Mouse (Mus musculus) cerebellum, adult 2 months (tissue): ENCODE measurements around the gene Sdk2. TPM values are rescaled to one million over a fixed set of nuclear protein-coding genes. Genes with fewer than 3 reads are reported as not detected.

Experiments
- DNase-seq, 2 experiments: peaks; one replicate each; pipeline ENCODE4 v3.0.0; 2021
- H3K27ac ChIP-seq: fragments of 200-500 bp; 2 replicates; pipeline ENCODE4 v1.5.1; 2012; ENCODE audit warnings: low read length, control low read depth, inconsistent platforms; ENCODE audit not compliant: insufficient read depth
- H3K27me3 ChIP-seq: fragments of 200-500 bp; 2 replicates; pipeline ENCODE4 v1.6.1; 2012; ENCODE audit warnings: inconsistent platforms, mild to moderate bottlenecking, low read length, moderate library complexity; ENCODE audit not compliant: control insufficient read depth, insufficient read depth
- H3K4me1 ChIP-seq: fragments of 200-500 bp; 2 replicates; pipeline ENCODE4 v1.6.1; 2011; ENCODE audit warnings: low read length; ENCODE audit not compliant: control insufficient read depth, insufficient read depth
- H3K4me3 ChIP-seq: fragments of 200-500 bp; replicated peaks from 2 replicates; pipeline ENCODE3; 2011; ENCODE audit warnings: mild to moderate bottlenecking, low read depth, low read length, control low read depth; ENCODE audit not compliant: insufficient read depth
- CTCF ChIP-seq: fragments of 200-500 bp; IDR thresholded peaks from 2 replicates; pipeline ENCODE4 v1.5.1; 2011; ENCODE audit warnings: low read depth, mild to moderate bottlenecking, control low read depth, low read length, moderate library complexity, borderline replicate concordance; ENCODE audit not compliant: insufficient read depth
- POLR2A ChIP-seq: fragments of 200-500 bp; IDR thresholded peaks from 2 replicates; pipeline ENCODE4 v1.6.1; 2011; ENCODE audit warnings: low read length, control low read depth, borderline replicate concordance; ENCODE audit not compliant: insufficient read depth
- WGBS: fragments of 180-500 bp; shearing (Covaris S2); methylation state at CpG from one replicate; pipeline ENCODE4 v1.1.7; 2018; 5-methylcytosine and 5-hydroxymethylcytosine counted together
- polyA plus RNA-seq: library from polyadenylated mRNA; depleted of rRNA; stranded (reverse); fragments of >200 nt; gene quantifications from 2 replicates; pipeline ENCODE4 v1.2.3, GENCODE M21; 2012

Sdk2 gene
- polyA plus RNA-seq, 1 experiment = 3.1 TPM

GRCm38 (mm10) chr11:113971609-113972516 lies 95.0 kb downstream of the Sdk2 start:
- H3K4me3 ChIP-seq = no peak overlapping the region
- H3K27me3 ChIP-seq = no peaks in the 10 kb centered on the region
- WGBS = 16% methylated on average over 19 of the region's 19 CpGs
- peaks cover 5% of the 10 kb centered on the region for H3K4me1 ChIP-seq
- TF ChIP-seq CTCF = no peak
- no peak for DNase-seq
- no peak overlapping the region for H3K27ac ChIP-seq

- 78% methylated on average over 2 of the region's 2 CpGs for WGBS
- no peaks in the 10 kb centered on the region for H3K27me3 ChIP-seq
- no peak for TF ChIP-seq CTCF
- TF ChIP-seq POLR2A = no peak
Measured at GRCm38 (mm10) chr11:113970026-113970425, 96.8 kb downstream of the Sdk2 start.

GRCm38 (mm10) chr11:113965214-113965613 lies 101.6 kb downstream of the Sdk2 start:
- TF ChIP-seq CTCF = no peak
- TF ChIP-seq POLR2A = no peak
- Histone ChIP-seq H3K27me3 (no peaks in the 10 kb centered on the region), H3K27ac (no peak overlapping the region), H3K4me3 (no peak overlapping the region), H3K4me1 (no peaks in the 10 kb centered on the region)
- no peak for DNase-seq
- 58% methylated on average over 1 of the region's 1 CpGs for WGBS

More at GRCm38 (mm10) chr11:113970026-113970425, 96.8 kb downstream of the Sdk2 start:
- DNase-seq = no peak
- no peak overlapping the region for H3K4me3 ChIP-seq
- H3K4me1 ChIP-seq = peaks cover 5% of the 10 kb centered on the region
- H3K27ac ChIP-seq = no peak overlapping the region

GRCm38 (mm10) chr11:113962751-113963150 lies 104.1 kb downstream of the Sdk2 start:
- H3K4me3 ChIP-seq = no peak overlapping the region
- DNase-seq = no peak
- H3K27ac ChIP-seq = no peak overlapping the region
- no peaks in the 10 kb centered on the region for H3K4me1 ChIP-seq
- H3K27me3 ChIP-seq = no peaks in the 10 kb centered on the region
- TF ChIP-seq CTCF (no peak), POLR2A (no peak)
- WGBS = 56% methylated on average over 3 of the region's 3 CpGs

GRCm38 (mm10) chr11:113951616-113951988 lies 115.2 kb downstream of the Sdk2 start:
- 7% methylated on average over 15 of the region's 15 CpGs for WGBS
- Histone ChIP-seq H3K27ac (no peak overlapping the region), H3K4me1 (peaks cover 11% of the 10 kb centered on the region), H3K27me3 (no peaks in the 10 kb centered on the region; the same call in 1 of the 2 replicates), H3K4me3 (no peak overlapping the region)
- no peak for TF ChIP-seq CTCF
- DNase-seq = peak; percentile 73 to 82

- TF ChIP-seq POLR2A = no peak
- no peak for TF ChIP-seq CTCF
- 30% methylated on average over 7 of the region's 7 CpGs for WGBS
- DNase-seq = peak in 1 of 2 experiments; percentile 28
- Histone ChIP-seq H3K4me1 (peaks cover 11% of the 10 kb centered on the region), H3K27me3 (no peaks in the 10 kb centered on the region; the same call in 1 of the 2 replicates), H3K27ac (no peak overlapping the region), H3K4me3 (no peak overlapping the region)
Measured at GRCm38 (mm10) chr11:113950904-113951615, 115.8 kb downstream of the Sdk2 start.

- no peak for TF ChIP-seq CTCF
- no peak for TF ChIP-seq POLR2A
- H3K27me3 ChIP-seq = no peaks in the 10 kb centered on the region
- H3K27ac ChIP-seq = no peak overlapping the region
- 89% methylated on average over 8 of the region's 8 CpGs for whole genome bisulfite sequencing
- H3K4me1 ChIP-seq = peaks cover 11% of the 10 kb centered on the region
- no peak overlapping the region for H3K4me3 ChIP-seq
- DNase-seq = no peak
Measured at GRCm38 (mm10) chr11:113948676-113949075, 118.2 kb downstream of the Sdk2 start.
